Mouse (Mus musculus) heart, embryonic 11.5 days (tissue): ENCODE measurements around the gene Actl6a. TPM values are rescaled to one million over a fixed set of nuclear protein-coding genes. Genes with fewer than 3 reads are reported as not detected.

Experiments used
- ATAC-seq: fragments of 200-750 bp; cut with Nextera tagmentation; replicated peaks from 2 replicates; pipeline ENCODE4 v1.8.0; 2017; ENCODE audit warnings: moderate library complexity; ENCODE audit not compliant: insufficient number of reproducible peaks, low FRiP score, low TSS enrichment
- H3K27ac ChIP-seq: fragments of 300-500 bp; sonication (generic); 2 replicates; pipeline ENCODE4 v1.5.1; 2014; ENCODE audit warnings: mild to moderate bottlenecking, low read depth, low read length
- H3K27me3 ChIP-seq: fragments of 300-500 bp; sonication (generic); 2 replicates; pipeline ENCODE4 v1.6.1; 2014; ENCODE audit warnings: mild to moderate bottlenecking, low read length, mixed read lengths; ENCODE audit not compliant: control insufficient read depth, insufficient read depth
- H3K36me3 ChIP-seq: fragments of 300-500 bp; sonication (generic); 2 replicates; pipeline ENCODE4 v1.6.1; 2014; ENCODE audit warnings: mild to moderate bottlenecking, low read length, moderate library complexity, mixed read lengths; ENCODE audit not compliant: control insufficient read depth, insufficient read depth
- H3K4me1 ChIP-seq: fragments of 300-500 bp; sonication (generic); 2 replicates; pipeline ENCODE4 v1.6.1; 2014; ENCODE audit warnings: low read length; ENCODE audit not compliant: control insufficient read depth, insufficient read depth
- H3K4me2 ChIP-seq: fragments of 300-500 bp; sonication (generic); 2 replicates; pipeline ENCODE4 v1.6.1; 2014; ENCODE audit warnings: mild to moderate bottlenecking, moderate library complexity
- H3K4me3 ChIP-seq: fragments of 300-500 bp; sonication (generic); 2 replicates; pipeline ENCODE4 v1.5.1; 2014; ENCODE audit warnings: low read depth, low read length
- H3K9ac ChIP-seq: fragments of 300-500 bp; sonication (generic); 2 replicates; pipeline ENCODE4 v1.6.1; 2014; ENCODE audit warnings: mild to moderate bottlenecking, low read depth, low read length, moderate library complexity
- H3K9me3 ChIP-seq: fragments of 300-500 bp; sonication (generic); replicated peaks from 2 replicates; pipeline ENCODE4 v1.6.1; 2016; ENCODE audit warnings: low read length; ENCODE audit not compliant: control insufficient read depth
- WGBS: fragments of 180-500 bp; shearing (Covaris S2); extraction: QIAGEN DNeasy Blood & Tissue Kit; methylation state at CpG from one replicate; pipeline ENCODE4 v1.1.7; 2014; ENCODE audit not compliant: insufficient replicate concordance; 5-methylcytosine and 5-hydroxymethylcytosine counted together
- polyA plus RNA-seq: library from polyadenylated mRNA; unstranded; fragments of >200 nt; fragmentation: Nextera tagmentation; extraction: Ambion mirVana; gene quantifications from 2 replicates; pipeline ENCODE4 v1.2.1, GENCODE M21; 2014

Actl6a gene
- polyA plus RNA-seq, 1 experiment from 2014 or later: 110 TPM

DNA sequence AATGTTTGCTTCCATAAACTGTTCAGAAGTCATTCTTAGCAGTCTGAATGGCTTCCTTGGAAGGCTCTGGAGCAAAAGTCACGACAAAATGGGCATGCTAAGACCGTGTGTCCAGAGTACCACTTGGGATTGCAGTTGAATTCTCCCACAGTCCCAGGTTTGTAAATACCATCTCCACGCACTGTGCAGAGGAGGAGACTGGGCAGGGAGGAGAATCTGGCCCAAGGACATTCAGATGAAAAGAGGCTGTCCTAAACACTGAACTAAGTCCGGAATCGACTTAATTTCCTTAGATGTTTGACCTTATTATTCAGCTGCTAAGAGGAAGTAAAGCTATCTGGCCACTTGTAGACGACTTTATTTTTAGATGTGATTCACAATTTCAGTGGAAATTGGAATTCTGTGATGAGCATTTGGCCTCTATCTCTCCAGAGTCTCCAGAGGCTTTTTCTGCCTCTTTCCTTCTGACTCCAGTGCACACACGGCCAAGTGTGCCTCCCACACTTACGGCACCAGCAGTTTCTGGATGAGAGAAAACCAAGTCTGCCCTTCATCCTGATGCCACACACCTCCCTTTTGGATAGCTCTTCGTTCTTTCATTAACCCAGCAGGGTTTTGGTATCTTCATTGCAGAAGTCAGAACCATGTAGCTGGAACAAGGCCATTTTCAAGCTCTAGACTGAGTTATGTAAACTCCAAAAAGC is 37.7 kb upstream of the Actl6a start:
- ATAC-seq: no peak
- H3K4me2 ChIP-seq: no peak overlapping the region
- no peaks in the 10 kb centered on the region for H3K4me1 ChIP-seq
- no peak overlapping the region for H3K9ac ChIP-seq
- WGBS: 73% methylated on average over 9 of the region's 9 CpGs
- no peak overlapping the region for H3K27ac ChIP-seq
- no peaks in the 10 kb centered on the region for H3K9me3 ChIP-seq
- H3K27me3 ChIP-seq: no peaks in the 10 kb centered on the region
- no peak overlapping the region for H3K4me3 ChIP-seq
- H3K36me3 ChIP-seq: no peaks in the 10 kb centered on the region

DNA sequence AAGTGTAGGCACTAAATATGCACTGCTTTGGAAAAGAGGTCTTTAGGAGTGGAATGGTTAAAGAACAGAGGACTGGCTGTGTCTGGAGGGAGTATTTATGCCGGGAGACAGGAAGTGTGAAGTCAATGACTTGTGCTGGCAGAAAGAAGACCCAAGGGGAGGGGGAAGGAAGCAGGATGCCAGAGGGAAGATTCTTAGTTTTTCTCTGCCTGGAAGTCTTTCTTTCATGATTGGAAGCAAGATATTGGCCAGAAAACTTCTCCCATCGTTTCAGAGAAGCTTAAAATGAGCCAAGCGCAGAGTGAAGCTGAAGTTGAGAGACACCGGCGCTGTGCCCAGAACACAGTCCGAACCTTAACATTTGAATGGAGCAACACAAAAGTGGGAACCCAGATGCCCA is 36.9 kb upstream of the Actl6a start:
- Histone ChIP-seq H3K4me2 (no peak overlapping the region), H3K4me3 (no peak overlapping the region), H3K27ac (no peak overlapping the region)

GRCm38 (mm10) chr3:32670196-32670595 is 35.9 kb upstream of the Actl6a start:
- Histone ChIP-seq H3K27me3 (no peaks in the 10 kb centered on the region), H3K4me1 (no peaks in the 10 kb centered on the region), H3K36me3 (no peaks in the 10 kb centered on the region), H3K4me3 (no peak overlapping the region), H3K9ac (no peak overlapping the region), H3K9me3 (no peaks in the 10 kb centered on the region), H3K27ac (no peak overlapping the region), H3K4me2 (no peak overlapping the region)
- ATAC-seq: no peak
- 84% methylated on average over 4 of the region's 4 CpGs for WGBS

More for the DNA sequence above, 36.9 kb upstream of the Actl6a start:
- WGBS: 70% methylated on average over 6 of the region's 6 CpGs
- no peak for ATAC-seq
- H3K36me3 ChIP-seq: no peaks in the 10 kb centered on the region
- no peak overlapping the region for H3K9ac ChIP-seq
- H3K9me3 ChIP-seq: no peaks in the 10 kb centered on the region
- H3K27me3 ChIP-seq: no peaks in the 10 kb centered on the region
- no peaks in the 10 kb centered on the region for H3K4me1 ChIP-seq

DNA sequence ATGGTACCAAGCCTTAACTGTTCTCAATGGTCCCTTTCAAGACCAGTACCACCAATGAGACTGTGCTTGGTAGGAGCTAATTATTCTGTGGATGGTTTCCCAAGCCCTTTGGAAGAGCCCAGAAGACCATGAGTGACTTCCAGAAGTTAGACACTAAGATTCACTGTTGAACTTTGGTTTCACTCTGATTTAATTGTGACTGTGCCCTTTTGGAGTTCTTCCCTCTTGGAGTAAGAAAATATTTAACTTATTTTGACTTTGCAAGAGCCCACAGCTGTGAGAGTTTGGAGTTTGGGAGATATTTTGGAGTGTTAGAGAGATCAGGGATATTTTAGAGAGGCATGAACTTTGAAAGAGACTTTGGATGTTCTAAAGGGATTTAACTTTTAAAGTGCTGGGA is 32.9 kb upstream of the Actl6a start:
- no peak overlapping the region for H3K4me2 ChIP-seq
- H3K9me3 ChIP-seq: no peaks in the 10 kb centered on the region
- no peak overlapping the region for H3K9ac ChIP-seq
- no peak for ATAC-seq
- H3K4me3 ChIP-seq: no peak overlapping the region
- H3K27me3 ChIP-seq: no peaks in the 10 kb centered on the region
- H3K27ac ChIP-seq: no peak overlapping the region
- no peaks in the 10 kb centered on the region for H3K36me3 ChIP-seq
- no peaks in the 10 kb centered on the region for H3K4me1 ChIP-seq

DNA sequence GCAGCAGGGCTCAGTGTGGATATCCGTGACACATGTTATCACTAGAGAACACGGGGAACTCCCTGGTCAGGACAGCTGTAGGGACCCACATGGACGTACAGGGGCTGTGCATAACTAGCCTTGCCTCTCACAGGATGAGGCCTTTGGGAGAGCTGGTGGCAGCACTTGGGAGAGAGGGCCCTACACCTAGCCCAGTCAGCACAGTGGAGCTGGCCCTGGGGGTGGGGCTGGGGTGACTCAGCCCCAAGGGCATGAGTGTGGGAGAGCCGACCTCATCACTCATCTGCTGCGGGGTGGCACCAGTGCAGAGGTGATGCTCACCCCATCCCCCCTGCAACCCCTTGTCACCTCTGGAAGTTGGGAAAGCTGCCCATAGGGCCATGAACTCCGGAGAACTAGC is 29.7 kb upstream of the Actl6a start:
- Histone ChIP-seq H3K36me3 (no peaks in the 10 kb centered on the region), H3K4me2 (no peak overlapping the region), H3K27ac (no peak overlapping the region), H3K27me3 (no peaks in the 10 kb centered on the region), H3K9me3 (no peaks in the 10 kb centered on the region), H3K4me3 (no peak overlapping the region), H3K4me1 (no peaks in the 10 kb centered on the region), H3K9ac (no peak overlapping the region)
- ATAC-seq: no peak; the same call in 1 of the 2 replicates
- WGBS: 77% methylated on average over 6 of the region's 6 CpGs

- Histone ChIP-seq H3K4me2 (no peak overlapping the region), H3K9me3 (no peaks in the 10 kb centered on the region), H3K4me3 (no peak overlapping the region), H3K4me1 (peaks cover 2% of the 10 kb centered on the region; the same call in 1 of the 2 replicates), H3K27ac (no peak overlapping the region), H3K36me3 (no peaks in the 10 kb centered on the region), H3K27me3 (no peaks in the 10 kb centered on the region), H3K9ac (no peak overlapping the region)
- WGBS: 57% methylated on average over 11 of the region's 12 CpGs
- no peak for ATAC-seq
Measured at GRCm38 (mm10) chr3:32682910-32683531, 23.1 kb upstream of the Actl6a start.

- 70% methylated on average over 3 of the region's 3 CpGs for WGBS
- Histone ChIP-seq H3K4me3 (no peak overlapping the region), H3K4me2 (no peak overlapping the region), H3K27me3 (no peaks in the 10 kb centered on the region), H3K9ac (no peak overlapping the region), H3K9me3 (no peaks in the 10 kb centered on the region), H3K36me3 (no peaks in the 10 kb centered on the region), H3K4me1 (peaks cover 2% of the 10 kb centered on the region; the same call in 1 of the 2 replicates), H3K27ac (no peak overlapping the region)
- no peak for ATAC-seq
Measured at GRCm38 (mm10) chr3:32684631-32685030, 21.5 kb upstream of the Actl6a start.

DNA sequence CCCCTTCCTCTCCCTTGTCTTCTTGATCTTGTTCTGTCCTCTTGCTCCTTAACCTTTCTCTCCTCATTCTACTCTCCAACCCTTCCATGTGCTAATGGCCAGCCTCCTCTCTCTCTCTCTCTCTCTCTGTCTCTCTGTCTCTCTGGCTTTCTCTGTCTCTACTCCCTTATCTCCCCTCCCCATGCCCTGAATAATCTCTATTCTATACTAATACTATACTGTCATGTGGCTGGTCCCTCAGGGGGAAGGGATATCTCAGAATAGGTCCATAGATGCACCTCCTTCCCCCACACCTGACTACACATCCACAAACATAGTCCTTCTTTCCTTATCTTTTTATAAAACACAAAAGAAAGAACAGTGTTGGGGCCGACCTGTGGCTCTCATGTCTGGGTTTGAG is 19.6 kb upstream of the Actl6a start:
- Histone ChIP-seq H3K4me2 (no peak overlapping the region), H3K36me3 (no peaks in the 10 kb centered on the region), H3K4me3 (no peak overlapping the region), H3K4me1 (peaks cover 2% of the 10 kb centered on the region; the same call in 1 of the 2 replicates), H3K9me3 (no peaks in the 10 kb centered on the region), H3K27ac (no peak overlapping the region), H3K9ac (no peak overlapping the region), H3K27me3 (no peaks in the 10 kb centered on the region)
- no peak for ATAC-seq
- 70% methylated on average over 1 of the region's 1 CpGs for WGBS

- 63% methylated on average over 4 of the region's 4 CpGs for whole genome bisulfite sequencing
- ATAC-seq: no peak
- H3K4me3 ChIP-seq: no peak overlapping the region
- H3K27me3 ChIP-seq: no peaks in the 10 kb centered on the region
- no peak overlapping the region for H3K4me2 ChIP-seq
- H3K36me3 ChIP-seq: no peaks in the 10 kb centered on the region
- no peak overlapping the region for H3K27ac ChIP-seq
- H3K9ac ChIP-seq: no peak overlapping the region
- no peaks in the 10 kb centered on the region for H3K9me3 ChIP-seq
- peaks cover 2% of the 10 kb centered on the region; the same call in 1 of the 2 replicates for H3K4me1 ChIP-seq
Measured at GRCm38 (mm10) chr3:32687156-32687555, 18.9 kb upstream of the Actl6a start.
